Mouse (Mus musculus) heart, adult 11 months (tissue): ENCODE data around the gene Mon1a.
A peak's percentile ranks its signal among the peaks of the same experiment; 100 is the strongest.

Experiments used
- DNase-seq: peaks from one replicate; pipeline ENCODE4 v3.0.0; 2022

The Mon1a gene

DNA sequence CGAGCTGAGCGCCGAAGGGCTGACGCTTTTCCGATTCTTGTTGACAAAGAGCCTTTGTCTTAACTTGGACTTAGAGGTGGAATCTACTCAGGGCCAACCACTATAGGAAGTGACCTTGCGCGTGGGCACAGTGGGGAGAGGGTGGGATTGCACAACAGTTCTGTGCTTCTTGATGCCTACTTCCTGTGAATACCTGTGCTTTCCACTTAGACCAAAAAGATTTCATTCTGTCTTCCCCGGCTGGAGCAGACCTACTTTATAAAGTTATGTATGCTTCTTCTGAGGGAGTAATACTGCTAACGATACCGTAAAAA lies 61.9 kb downstream of the Mon1a start, which contains the start of gene Traip:
TSS of gene Traip (plus strand) at position 215 of the 314 bp plus-strand sequence.
- DNase-seq: no peak

DNA sequence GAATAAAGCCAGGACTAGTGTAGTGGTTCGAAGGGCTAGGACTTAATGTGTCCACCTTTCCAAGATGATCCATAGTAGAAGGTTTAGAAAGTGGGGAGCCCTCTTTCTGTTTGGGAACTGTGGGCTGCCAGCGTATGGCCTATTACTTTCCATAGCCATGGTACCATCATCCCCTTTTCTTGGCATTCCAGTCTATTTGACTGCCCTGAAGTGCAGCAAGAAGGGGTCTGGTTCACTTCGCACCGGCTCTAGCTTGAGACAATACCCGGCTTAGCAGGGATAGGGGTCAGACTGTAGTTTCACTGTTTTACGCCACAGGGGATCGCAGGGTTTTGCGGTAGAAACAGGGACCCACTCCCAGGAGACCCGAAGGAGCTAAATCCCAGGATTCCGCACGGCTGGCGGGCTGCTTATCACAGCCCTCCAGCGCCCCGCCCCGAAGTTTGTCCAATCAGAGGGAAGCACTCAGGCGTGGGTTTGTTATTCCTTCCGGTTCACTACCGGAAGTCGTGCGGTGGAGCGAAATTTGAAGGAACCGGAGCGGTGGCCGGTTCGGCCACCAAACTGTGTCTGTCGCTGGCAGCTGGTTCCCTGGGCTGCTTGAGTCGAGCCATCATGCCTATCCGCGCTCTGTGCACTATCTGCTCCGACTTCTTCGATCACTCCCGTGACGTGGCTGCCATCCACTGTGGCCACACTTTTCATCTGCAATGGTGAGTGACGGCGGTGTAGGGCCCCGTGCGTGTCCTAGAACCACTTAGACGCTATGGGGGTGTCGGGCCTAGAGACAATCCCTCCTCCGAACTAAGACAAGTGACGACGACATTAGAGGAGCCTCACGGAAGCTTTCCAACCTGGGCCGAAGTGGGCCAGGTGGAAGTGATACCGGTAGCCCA lies 62.8 kb downstream of the Mon1a start:
- peak; percentile 99 for DNase-seq
